Mouse (Mus musculus) NIH3T3 (cell line): ENCODE measurements around the gene Chrnb1.

ENCODE experiments used
- DNase-seq: peaks from one replicate; pipeline ENCODE4 v3.0.0-alpha.2; 2012; ENCODE audit warnings: low read depth

Gene Chrnb1

DNA sequence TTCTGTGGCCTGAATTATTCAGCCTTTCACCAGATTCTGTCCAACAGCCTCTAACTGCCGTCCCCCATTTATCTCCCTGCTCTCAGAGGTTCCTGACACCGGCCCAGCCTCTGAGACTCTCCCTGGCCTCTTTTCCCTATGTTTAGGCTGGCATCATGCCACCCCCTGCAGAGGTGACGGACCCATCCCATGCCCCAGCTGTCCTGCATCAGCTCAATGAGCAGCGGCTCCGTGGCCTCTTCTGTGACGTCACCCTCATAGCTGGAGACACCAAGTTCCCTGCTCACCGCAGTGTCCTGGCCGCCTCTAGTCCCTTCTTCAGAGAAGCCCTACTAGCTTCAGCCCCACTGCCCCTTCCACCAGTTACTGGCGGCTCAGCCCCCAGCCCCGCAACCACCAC is 20.0 kb downstream of the Chrnb1 start:
- DNase-seq: no peak

DNA sequence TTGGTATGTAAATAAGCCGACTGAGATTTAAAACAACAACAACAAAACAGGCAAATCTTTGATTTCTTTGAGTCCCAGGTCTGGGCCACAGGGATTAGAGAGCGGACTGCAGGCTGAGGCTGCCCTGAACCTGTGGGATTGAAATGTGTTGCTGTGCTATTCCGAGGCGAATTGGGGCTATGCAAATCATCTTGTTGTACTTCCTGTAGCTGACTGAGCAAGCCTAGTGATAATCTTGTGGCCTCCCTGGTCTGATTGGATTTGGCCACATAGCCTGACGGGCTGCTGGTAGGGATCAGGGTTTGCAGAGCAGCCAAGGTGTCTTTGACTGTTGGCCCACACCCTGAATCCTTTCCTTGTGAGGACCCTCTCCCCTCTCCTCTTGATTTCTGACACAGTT is 20.8 kb downstream of the Chrnb1 start:
- no peak for DNase-seq

DNA sequence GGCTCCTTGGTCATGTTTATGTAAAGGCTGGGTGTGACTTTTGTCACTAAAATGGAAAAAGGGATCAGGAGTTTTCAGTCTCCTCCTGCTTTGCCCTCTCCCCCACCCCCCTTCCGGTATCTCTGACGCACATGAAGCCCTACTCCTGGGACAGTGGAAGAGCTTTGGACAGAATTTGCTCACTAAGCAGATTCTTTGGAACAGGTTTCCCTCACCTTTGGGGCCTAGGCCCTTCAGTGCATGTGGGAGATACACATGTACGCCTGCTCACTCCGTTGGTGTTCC is 28.2 kb downstream of the Chrnb1 start:
- DNase-seq: no peak

DNA sequence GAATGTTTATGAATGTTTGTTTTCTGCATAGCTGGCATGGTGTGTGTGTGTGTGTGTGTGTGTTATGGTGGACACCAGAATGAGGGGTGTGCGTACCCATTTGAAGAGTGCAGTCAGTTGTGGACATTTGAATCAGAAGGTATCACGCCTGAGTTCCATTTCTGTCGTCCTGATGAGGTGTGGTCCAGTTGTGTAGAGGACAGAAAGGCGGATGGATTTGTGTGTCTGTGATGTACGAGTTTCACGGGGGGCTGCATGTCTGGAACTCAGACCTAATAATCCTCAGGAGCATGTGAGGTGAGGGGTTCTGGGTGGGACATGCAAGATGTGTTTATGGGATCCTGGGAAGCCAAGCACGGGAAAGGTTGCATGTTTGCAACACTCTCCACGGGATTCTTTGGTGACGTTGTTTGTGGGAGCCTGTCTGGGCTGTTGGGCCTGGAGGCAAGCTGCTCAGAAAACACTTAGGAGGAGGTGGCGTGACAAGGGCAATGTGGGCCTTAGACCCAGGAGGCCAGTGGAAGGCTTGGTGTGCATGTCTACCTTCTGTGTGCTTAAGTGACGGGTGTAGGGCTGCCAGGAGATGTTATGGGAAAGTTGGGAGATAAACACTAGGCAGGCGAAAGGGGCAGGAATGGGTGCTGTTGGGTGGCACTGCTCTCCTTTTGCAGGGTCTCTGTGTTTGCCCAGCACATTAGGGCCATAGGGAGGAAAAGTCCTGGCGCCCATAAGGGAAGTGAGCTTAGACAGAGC is 28.7 kb downstream of the Chrnb1 start:
- no peak for DNase-seq

DNA sequence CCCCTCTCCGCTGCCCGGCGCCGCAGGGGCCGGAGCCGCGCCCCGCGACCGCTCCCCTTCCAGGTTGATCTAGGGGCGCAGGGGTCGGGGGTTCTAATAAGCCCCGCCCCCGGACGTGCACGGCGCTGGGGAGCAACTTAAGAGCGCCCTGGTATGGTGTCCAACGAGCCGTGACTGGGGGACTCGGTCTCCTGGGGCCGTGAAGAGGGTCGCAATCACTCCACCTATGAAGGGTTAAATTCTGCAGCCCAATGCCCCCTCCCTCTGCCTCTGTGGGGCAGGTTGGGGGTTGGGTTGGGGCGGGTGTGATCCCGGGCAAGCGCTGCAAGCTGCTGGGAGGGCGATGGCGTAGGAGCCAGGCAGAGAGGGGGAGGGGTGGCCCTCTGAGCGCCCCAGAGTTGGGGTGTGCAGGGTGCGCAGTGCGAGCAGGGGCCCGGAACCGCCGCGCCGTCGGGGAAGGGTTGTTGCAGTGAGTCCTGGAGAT is 29.6 kb downstream of the Chrnb1 start:
- peak; percentile 78 for DNase-seq

DNA sequence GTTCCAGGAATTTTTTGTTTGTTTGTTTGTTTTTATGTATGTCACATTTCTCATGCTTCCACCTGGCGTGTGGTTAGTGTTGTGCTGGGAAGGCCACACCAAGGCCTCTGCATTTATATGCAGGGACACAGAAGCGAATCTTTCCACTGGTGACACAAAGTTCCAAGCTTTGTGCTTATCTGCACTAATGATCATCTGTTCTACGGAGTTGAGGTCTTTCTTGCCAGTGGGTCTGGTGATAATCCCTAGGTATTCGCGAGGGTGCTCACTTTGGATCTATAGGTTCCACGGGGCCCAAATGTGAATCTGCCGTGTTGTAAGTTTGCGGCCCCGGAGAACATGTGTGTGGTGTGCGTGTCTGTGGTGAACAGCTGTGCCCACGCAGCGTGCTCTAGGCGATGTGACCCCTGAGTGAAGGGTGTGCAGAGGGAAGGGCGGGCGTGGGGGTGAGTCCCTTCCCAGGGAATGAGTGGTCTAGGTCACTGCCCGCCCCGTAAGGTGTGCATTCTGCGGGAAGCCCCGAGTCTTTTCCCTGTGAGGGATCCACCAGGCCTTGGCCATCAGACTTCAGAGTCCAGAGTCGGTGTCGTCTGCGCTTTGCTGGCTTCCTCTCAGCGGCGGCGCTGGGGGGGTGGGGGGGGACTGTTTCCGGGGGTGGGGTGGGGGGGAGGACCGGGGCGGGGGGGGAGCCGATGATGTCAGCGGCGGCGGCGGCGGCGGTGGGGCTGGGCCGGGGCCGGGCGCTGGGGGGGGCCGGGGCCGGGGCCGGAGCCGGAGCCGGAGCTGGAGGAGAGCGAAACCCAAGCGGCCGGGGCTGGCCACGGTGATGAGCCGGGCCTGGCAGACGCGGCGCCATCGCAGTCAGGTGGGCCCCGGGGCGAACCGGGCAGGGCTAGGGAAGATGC is 30.3 kb downstream of the Chrnb1 start, which contains the start of gene Zbtb4:
Gene Zbtb4, plus strand, starts transcription at position 692 of the 905 bp plus-strand sequence.
- DNase-seq: peak; percentile 55

DNA sequence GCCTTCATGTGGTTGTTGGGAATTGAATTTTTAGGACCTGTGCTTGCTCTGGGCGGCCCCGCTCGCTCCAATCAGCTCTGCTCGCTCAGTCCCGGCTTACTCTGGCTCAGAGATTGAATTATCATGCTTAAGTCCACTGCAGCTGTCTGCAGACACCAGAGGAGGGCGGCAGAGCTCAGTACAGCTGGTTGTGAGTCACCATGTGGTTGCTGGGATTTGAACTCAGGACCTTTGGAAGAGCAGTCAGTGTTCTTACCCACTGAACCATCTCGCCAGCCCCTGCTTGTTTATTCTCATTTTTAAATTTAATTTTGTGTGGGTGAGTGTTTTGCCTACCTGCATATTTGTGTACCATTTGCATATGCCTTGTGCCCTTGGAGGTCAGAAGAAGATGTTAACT is 32.2 kb downstream of the Chrnb1 start:
- DNase-seq: peak; percentile 57

DNA sequence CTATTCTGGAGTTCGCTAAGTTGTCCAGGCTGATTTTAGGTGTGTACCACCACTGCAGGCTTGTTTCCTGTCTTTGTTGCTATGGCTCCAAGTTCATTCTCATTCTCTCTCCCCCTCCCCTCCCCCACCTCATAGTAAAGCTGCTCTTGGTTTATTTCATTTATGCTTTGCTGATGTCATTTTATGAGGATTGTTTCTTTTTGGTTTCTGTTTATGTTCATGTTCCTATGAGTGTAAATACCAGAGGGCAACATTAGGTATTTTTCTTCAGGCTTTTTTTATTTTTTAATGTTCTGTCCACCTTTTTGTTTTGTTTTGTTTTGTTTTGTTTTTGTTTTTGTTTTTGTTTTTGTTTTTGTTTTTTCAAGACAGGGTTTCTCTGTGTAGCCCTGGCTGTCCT is 33.9 kb downstream of the Chrnb1 start, which contains the start of gene Slc35g3:
Gene Slc35g3, minus strand, starts transcription at position 101 of the 400 bp plus-strand sequence.
- DNase-seq: no peak

DNA sequence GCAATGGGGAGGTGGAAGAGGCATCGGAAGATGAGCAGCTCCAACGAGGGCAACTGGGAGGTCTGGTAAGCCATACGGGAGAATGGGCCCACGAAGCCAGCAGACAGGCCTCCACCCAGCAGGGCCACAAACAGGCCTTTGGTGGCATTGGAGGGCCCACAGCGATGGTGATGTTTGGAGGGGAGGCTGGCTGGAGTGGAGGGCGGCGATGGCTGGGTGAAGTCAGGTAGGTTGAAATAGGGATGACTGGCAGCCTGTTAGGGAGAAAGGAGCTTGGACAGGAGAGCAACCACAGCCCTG is 34.9 kb downstream of the Chrnb1 start:
- DNase-seq: no peak

DNA sequence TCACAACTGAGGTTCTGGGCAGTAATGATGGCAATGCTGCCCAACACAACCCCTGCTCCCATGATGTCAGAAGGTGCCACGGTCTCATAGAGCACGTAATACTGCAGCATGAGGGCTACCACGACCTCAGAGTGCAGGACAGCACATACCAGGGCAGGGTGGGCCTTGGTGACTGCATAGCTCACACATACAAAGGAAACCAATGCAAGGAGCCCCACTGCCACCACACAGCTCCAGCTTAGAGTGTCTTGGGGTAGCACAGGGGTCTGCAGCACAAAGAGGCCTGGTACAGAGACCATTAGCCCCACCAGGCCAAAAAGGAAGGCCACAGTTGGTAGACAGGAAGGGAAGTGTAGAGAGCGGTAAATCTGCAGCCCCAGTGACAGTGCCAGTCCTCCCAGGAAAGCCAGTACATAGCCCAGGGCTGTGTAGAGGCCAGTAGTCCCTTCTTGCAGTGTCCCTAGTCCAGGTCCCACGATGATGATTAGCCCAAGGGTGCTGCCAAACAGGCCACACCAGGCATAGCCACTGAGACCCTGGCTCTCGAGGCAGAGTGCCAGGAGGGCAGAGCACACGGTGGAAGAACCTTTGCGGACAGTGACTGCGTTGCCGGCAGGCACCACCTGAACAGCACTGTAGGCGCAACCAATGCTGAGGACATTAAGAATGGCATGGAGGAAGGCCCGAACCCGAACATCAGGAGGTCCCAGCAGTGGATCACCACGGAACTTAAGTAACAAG is 35.4 kb downstream of the Chrnb1 start:
- DNase-seq: no peak

DNA sequence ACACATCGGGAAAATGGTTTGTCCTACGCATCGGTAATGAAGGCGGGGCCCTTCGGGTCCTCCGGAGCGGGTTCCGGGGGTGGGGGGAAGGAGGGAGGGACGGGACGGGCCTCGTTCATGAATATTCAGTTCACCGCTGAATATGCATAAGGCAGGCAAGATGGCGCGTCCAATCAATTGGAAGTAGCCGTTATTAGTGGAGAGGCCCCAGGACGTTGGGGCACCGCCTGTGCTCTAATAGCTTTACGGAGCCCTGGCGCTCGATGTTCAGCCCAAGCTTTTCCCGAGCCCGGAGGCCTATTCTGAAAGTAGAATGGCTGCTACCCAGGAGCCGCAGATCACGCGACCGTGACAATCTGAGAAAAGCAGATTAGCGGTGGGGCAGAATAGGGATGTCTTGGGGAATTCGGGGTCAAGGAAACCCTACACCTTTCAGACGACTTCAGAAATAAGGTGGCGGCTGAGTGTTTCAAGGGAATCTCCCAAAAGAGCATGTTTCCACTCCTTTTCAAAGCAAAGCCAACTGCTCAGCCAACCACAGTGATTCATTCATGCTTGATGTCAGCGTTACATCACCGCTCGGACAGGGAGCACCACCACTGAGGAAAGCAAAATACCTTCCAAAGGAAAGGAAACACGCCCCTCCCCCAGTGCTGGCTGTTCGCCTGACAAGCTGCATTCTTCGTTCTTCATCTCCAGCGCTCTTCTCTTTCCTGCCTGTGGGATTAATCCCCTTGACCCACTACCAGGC is 36.6 kb downstream of the Chrnb1 start:
- DNase-seq: peak; percentile 94

DNA sequence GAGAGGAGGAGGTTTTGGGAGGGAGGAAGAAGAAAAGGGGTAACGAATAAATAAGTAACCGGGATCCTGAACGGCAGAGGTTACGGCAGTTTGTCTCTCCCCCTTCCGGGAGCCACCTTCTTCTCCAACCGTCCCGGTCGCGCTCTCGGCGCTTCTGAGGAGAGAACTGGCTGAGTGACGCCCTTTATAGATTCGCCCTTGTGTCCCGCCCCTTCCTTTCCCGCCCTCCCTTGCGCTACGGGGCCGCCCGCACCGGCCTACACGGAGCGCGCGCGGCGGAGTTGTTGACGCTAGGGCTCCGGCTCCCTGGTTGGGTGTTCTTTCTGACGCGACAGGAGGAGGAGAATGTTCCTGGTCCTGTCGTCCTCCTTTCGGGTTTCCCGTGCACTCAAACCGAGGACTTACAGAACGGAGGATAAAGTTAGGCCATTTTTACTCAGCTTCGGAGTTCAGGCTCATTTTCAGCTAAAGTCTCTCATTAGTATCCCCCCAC is 37.2 kb downstream of the Chrnb1 start, which contains the start of gene Polr2a:
Gene Polr2a, minus strand, starts transcription at position 160 of the 493 bp plus-strand sequence.
- DNase-seq: peak; percentile 99

DNA sequence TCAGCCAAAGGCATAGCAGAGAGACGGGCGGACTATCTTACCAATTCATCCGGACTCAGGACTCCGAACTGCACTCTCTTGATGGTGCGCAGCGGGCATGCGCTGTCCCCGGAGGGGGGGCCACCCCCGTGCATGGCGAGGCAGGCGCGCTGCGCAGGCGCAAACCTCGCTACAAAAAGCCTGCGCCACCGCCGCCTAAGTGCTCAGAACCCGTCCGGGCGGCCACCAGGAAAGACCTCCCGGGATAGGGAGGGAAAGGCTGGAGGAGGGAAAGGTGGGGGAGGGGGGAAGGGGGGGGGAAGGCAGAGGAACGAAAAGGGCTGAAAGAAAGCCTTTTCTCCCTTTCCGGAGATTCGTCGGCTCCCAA is 37.7 kb downstream of the Chrnb1 start:
- DNase-seq: peak; percentile 99

DNA sequence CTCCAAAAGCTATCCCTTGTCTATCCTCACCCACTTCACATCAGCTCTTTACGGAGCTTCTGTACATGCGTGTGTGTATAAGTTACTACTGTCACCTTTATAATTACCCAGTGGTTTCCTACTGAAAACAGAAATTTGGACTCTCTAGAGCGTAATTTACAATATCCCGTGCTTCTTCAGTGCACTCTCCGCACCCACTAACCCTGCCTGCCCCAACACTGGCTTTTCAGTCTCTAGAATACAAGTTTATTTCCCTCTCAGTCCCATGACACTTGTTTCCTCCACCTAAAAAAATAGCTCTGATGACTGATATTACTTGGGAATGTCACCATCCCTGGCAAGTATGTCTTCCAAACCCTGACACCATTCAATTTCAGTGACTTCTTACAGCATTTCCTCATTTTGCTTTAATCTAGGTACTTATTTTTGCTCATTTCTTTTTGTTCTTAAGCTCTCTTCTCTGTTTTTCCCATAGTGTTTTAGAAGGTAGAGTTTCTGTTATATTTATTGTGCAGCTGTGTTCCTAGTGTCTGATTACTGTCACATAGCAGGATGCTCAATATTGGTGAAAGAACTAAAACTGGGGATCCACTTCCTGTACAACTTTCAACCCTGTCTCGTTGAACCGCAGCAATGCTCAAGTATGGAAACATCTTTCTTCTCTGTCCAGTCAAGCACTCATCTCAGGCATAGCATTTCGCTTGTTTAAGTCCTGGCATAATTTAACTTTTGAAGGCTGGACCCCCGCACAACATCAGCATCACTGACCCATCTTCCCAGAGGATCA is 38.2 kb downstream of the Chrnb1 start:
- DNase-seq: no peak

DNA sequence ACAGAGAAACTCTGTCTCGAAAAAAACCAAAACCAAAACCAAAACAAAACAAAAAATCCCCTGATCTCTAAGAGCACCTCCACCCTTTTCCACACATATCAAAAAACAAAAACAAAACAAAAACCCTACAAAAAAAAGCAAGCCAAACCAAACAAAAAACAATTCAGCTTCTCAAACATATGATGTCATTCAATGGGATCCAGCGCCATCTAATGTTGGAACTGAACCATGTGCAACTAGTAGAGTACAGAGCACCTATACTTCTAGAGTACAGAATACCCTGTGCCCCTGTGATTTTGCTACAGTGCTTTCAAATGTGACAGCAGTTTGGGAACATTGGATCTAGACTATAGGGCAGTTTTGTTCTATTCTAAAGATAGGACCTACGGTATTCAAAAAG is 41.0 kb downstream of the Chrnb1 start:
- DNase-seq: peak; percentile 85

DNA sequence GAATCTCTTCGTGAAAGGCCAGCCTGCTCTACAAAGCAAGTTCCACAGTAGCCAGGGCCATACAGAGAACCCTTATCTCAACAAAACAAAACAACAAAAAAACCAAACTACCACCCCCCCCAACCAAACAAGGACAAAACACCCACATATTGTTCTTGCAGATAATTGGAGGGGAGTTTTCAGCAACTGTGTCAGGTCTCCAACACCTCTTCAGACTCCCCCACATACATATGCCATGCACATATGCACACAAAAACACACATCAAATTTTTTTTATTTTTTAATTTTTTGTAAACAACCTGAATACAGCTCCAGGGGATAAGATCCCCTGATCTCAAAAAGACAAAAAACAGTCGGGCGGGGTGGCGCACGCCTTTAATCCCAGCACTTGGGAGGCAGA is 41.5 kb downstream of the Chrnb1 start:
- no peak for DNase-seq

DNA sequence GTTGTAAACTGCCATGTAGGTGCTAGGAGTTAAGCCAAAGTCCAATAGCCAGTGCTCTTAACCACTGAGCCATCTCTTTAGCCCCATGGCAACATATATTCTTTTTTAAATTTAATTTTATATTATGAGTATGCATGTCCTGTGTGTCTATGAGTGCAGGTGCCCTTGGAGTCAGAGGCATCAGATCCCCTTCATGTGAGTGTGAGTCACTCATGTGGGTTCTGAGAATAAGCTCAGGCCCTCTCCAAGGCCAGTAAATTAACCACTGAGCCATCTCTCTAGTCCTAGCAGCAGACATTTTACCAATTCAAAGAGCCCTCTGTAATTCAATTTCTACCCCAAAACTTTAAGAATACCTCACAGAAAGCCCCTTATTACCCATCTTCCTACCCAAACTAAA is 43.1 kb downstream of the Chrnb1 start:
- DNase-seq: peak; percentile 48

DNA sequence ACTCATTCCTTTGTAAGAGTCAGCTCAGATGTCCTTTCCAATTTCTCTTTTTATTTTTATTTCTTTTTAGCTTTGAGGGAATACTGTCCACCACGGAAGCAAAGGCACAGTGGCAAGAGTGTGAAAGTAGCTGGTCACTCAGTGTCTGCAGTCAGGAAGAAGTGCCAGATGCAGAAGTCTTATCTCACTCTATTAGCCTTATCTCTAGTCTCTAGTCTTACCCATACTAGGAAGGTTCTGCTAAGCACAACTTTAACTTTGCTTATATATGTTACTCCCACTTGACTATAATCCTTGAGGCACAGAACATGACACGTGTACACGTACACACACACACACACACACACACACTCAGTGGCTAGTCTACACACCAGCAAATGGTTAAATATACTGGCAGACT is 44.1 kb downstream of the Chrnb1 start:
- DNase-seq: no peak
